Mouse (Mus musculus) left cerebral cortex, postnatal 10 days (tissue): ENCODE measurements around the gene Olfr317. TPM values are rescaled to one million over a fixed set of nuclear protein-coding genes. Genes with fewer than 3 reads are reported as not detected.
"Not testable (repeated sequence)": the region's sequence is repeated elsewhere in the genome, so short reads cannot be mapped to it uniquely, and the experiment has no call there.

Source experiments
- DNase-seq, 2 experiments: peaks; one replicate each; pipeline ENCODE4 v3.0.0; 2021 to 2022; ENCODE audit warnings: low spot score in 2 of 2, mixed read lengths in 1 of 2; ENCODE audit errors: extremely low spot score in 1 of 2
- intact Hi-C: fragments of 180-260 bp; cut with DNase I; formaldehyde crosslinking; loops from one replicate; pipeline ENCODE4 v1.15.1; 2025
- total RNA-seq, 2 experiments: library from RNA; stranded (reverse); gene quantifications; 2 replicates each; pipeline ENCODE4 v1.2.3; 2021

Gene Olfr317
- total RNA-seq = under 1 TPM; 0.20 to 0.30 TPM

GRCm38 (mm10) chr11:58738792-58739262 lies at the start of gene Olfr317:
TSS of gene Olfr317 (minus strand) at chr11:58739212.
- no peak for DNase-seq
- intact Hi-C loops = no loop called here

GRCm38 (mm10) chr11:58788346-58788745 lies 49.3 kb upstream of the Olfr317 start:
- no peak for DNase-seq
- intact Hi-C loops = no loop called here

- intact Hi-C loops = no loop called here
- DNase-seq = no peak
Measured at GRCm38 (mm10) chr11:58787651-58788050, 48.6 kb upstream of the Olfr317 start.

GRCm38 (mm10) chr11:58784182-58784581 lies 45.2 kb upstream of the Olfr317 start:
- no peak for DNase-seq
- intact Hi-C loops = no loop called here

- DNase-seq = no peak
- intact Hi-C loops = no loop called here
Measured at GRCm38 (mm10) chr11:58782480-58783089, 43.6 kb upstream of the Olfr317 start, which contains the start of gene Olfr314. TSS of gene Olfr314 (plus strand) at chr11:58782952.

GRCm38 (mm10) chr11:58772888-58773287 lies 33.9 kb upstream of the Olfr317 start, which contains the start of gene Olfr315:
TSS of gene Olfr315 (plus strand) at chr11:58773188.
- DNase-seq = no peak
- intact Hi-C loops = no loop called here

- DNase-seq = no peak
- intact Hi-C loops = no loop called here
Measured at GRCm38 (mm10) chr11:58752434-58752833, 13.4 kb upstream of the Olfr317 start, which contains the start of gene Olfr316. TSS of gene Olfr316 (plus strand) at chr11:58752734.

GRCm38 (mm10) chr11:58751096-58751495 lies 12.1 kb upstream of the Olfr317 start:
- intact Hi-C loops = not testable (repeated sequence)
- peak; percentile 18 to 49 for DNase-seq

- intact Hi-C loops = no loop called here
Measured at GRCm38 (mm10) chr11:58733372-58733771, 5.6 kb downstream of the Olfr317 start.

GRCm38 (mm10) chr11:58727896-58728650 lies 10.9 kb downstream of the Olfr317 start:
- intact Hi-C loops, DNase-seq: not testable (repeated sequence)

More at GRCm38 (mm10) chr11:58733372-58733771, 5.6 kb downstream of the Olfr317 start:
- peak in 1 of 2 experiments; percentile 65 for DNase-seq

GRCm38 (mm10) chr11:58723914-58724313 lies 15.1 kb downstream of the Olfr317 start, which contains the start of gene Olfr318:
TSS of gene Olfr318 (minus strand) at chr11:58724014.
- intact Hi-C loops = no loop called here
- DNase-seq = no peak

GRCm38 (mm10) chr11:58719701-58720100 lies 19.3 kb downstream of the Olfr317 start:
- no peak for DNase-seq
- intact Hi-C loops = no loop called here

- DNase-seq, intact Hi-C loops: not testable (repeated sequence)
Measured at GRCm38 (mm10) chr11:58717723-58718122, 21.3 kb downstream of the Olfr317 start.

GRCm38 (mm10) chr11:58709086-58709485 lies 29.9 kb downstream of the Olfr317 start:
- intact Hi-C loops = no loop called here
- no peak for DNase-seq

- no peak for DNase-seq
- intact Hi-C loops = no loop called here
Measured at GRCm38 (mm10) chr11:58698862-58699261, 40.1 kb downstream of the Olfr317 start, which contains the start of gene Olfr319. TSS of gene Olfr319 (plus strand) at chr11:58699162.

Other genes with a start within 250 kb of the Olfr317 start
- not detected for gene Olfr332, start 246.7 kb downstream of the Olfr317 start, total RNA-seq
- gene Olfr331, start 236.6 kb downstream of the Olfr317 start, total RNA-seq = not detected
- gene Olfr330, start 204.4 kb downstream of the Olfr317 start, total RNA-seq = not detected
- gene Olfr329-ps, start 192.8 kb downstream of the Olfr317 start, total RNA-seq = not detected
- gene Olfr328, start 183.6 kb downstream of the Olfr317 start, total RNA-seq = under 1 TPM in 1 of 2 experiments, not detected in 1; 0.11 TPM
- not detected for gene Olfr224, start 168.7 kb downstream of the Olfr317 start, total RNA-seq
- gene Olfr325, start 161.5 kb downstream of the Olfr317 start, total RNA-seq = not detected
- gene Olfr324, start 144.1 kb downstream of the Olfr317 start, total RNA-seq = not detected
- gene 2210407C18Rik, start 123.1 kb downstream of the Olfr317 start, total RNA-seq = not detected
- not detected for gene Olfr323, start 108.7 kb downstream of the Olfr317 start, total RNA-seq
- gene Trim58, start 98.7 kb downstream of the Olfr317 start, total RNA-seq = under 1 TPM in 1 of 2 experiments, not detected in 1; 0.20 TPM
- gene Olfr322, start 80.4 kb downstream of the Olfr317 start, total RNA-seq = not detected
- not detected for gene Olfr320, start 58.1 kb downstream of the Olfr317 start, total RNA-seq
- not detected for gene Olfr319, start 40.0 kb downstream of the Olfr317 start, total RNA-seq
- not detected for gene Olfr318, start 15.2 kb downstream of the Olfr317 start, total RNA-seq
- gene Olfr316, start 13.5 kb upstream of the Olfr317 start, total RNA-seq = under 1 TPM; 0.24 to 0.28 TPM
- gene Olfr315, start 34.0 kb upstream of the Olfr317 start, total RNA-seq = not detected
- gene Olfr314, start 43.7 kb upstream of the Olfr317 start, total RNA-seq = not detected
- gene Fam183b, start 62.7 kb upstream of the Olfr317 start, total RNA-seq = 1 to 10 TPM; 1.2 to 2.2 TPM
- gene Olfr313, start 75.8 kb upstream of the Olfr317 start, total RNA-seq = not detected
- gene Olfr312, start 90.0 kb upstream of the Olfr317 start, total RNA-seq = not detected
- not detected for gene Olfr311, start 100.0 kb upstream of the Olfr317 start, total RNA-seq
- 10 to 100 TPM; 17.5 to 18.7 TPM for gene Gm12258, start 107.9 kb upstream of the Olfr317 start, total RNA-seq
- 10 to 100 TPM in 1 of 2 experiments, 1 to 10 TPM in 1; 8.8 to 11.0 TPM for gene 2810021J22Rik, start 128.0 kb upstream of the Olfr317 start, total RNA-seq
- gene Zfp39, start 165.0 kb upstream of the Olfr317 start, total RNA-seq = 1 to 10 TPM; 9.5 to 9.6 TPM
- gene Btnl10, start 178.7 kb upstream of the Olfr317 start, total RNA-seq = under 1 TPM in 1 of 2 experiments, not detected in 1; 0.06 TPM
- 100 to 1,000 TPM; 471 to 480 TPM for gene Rnf187, start 199.7 kb upstream of the Olfr317 start, total RNA-seq
- 100 to 1,000 TPM; 172 to 180 TPM for gene Hist3h2ba, start 209.7 kb upstream of the Olfr317 start, total RNA-seq
- 10 to 100 TPM; 66.5 to 67.4 TPM for gene Hist3h2a, start 215.5 kb upstream of the Olfr317 start, total RNA-seq
- gene Trim17, start 215.5 kb upstream of the Olfr317 start, total RNA-seq = 1 to 10 TPM; 2.8 to 3.7 TPM
- 10 to 100 TPM; 22.0 to 22.7 TPM for gene Trim11, start 238.9 kb upstream of the Olfr317 start, total RNA-seq